Mouse (Mus musculus) hindbrain, embryonic 13.5 days (tissue): ENCODE results near the gene Nptn. TPM values are rescaled to one million over a fixed set of nuclear protein-coding genes. Genes with fewer than 3 reads are reported as not detected.
A peak's percentile ranks its signal among the peaks of the same experiment; 100 is the strongest.

Experiments used
- ATAC-seq: fragments of 200-750 bp; cut with Nextera tagmentation; 2 replicates; pipeline ENCODE4 v1.8.0; 2017; ENCODE audit warnings: moderate TSS enrichment; ENCODE audit not compliant: low FRiP score
- H3K27ac ChIP-seq: fragments of 300-500 bp; sonication (generic); 2 replicates; pipeline ENCODE4 v1.5.1; 2015; ENCODE audit warnings: inconsistent platforms, mild to moderate bottlenecking, moderate library complexity
- H3K27me3 ChIP-seq: fragments of 300-500 bp; sonication (generic); 2 replicates; pipeline ENCODE4 v1.6.1; 2015; ENCODE audit warnings: mild to moderate bottlenecking, inconsistent platforms
- H3K36me3 ChIP-seq: fragments of 300-500 bp; sonication (generic); 2 replicates; pipeline ENCODE4 v1.6.1; 2015; ENCODE audit warnings: mild to moderate bottlenecking, inconsistent platforms
- H3K4me1 ChIP-seq: fragments of 300-500 bp; sonication (generic); replicated peaks from 2 replicates; pipeline ENCODE4 v1.6.1; 2015; ENCODE audit warnings: inconsistent platforms
- H3K4me2 ChIP-seq: fragments of 300-500 bp; sonication (generic); 2 replicates; pipeline ENCODE4 v1.6.1; 2015; ENCODE audit warnings: inconsistent platforms, mild to moderate bottlenecking, moderate library complexity
- H3K4me3 ChIP-seq: fragments of 300-500 bp; sonication (generic); 2 replicates; pipeline ENCODE4 v1.5.1; 2015; ENCODE audit warnings: mild to moderate bottlenecking, inconsistent platforms
- H3K9ac ChIP-seq: fragments of 300-500 bp; sonication (generic); 2 replicates; pipeline ENCODE4 v1.6.1; 2015; ENCODE audit warnings: mild to moderate bottlenecking, inconsistent platforms
- H3K9me3 ChIP-seq: fragments of 300-500 bp; sonication (generic); 2 replicates; pipeline ENCODE4 v1.6.1; 2016; ENCODE audit warnings: inconsistent platforms
- WGBS: fragments of 180-500 bp; shearing (Covaris S2); methylation state at CpG from one replicate; pipeline ENCODE4 v1.1.7; 2015; 5-methylcytosine and 5-hydroxymethylcytosine counted together
- polyA plus RNA-seq: library from polyadenylated mRNA; unstranded; fragments of >200 nt; fragmentation: Nextera tagmentation; extraction: Ambion mirVana; gene quantifications from 2 replicates; pipeline ENCODE4 v1.2.1, GENCODE M21; 2015

The Nptn gene
- polyA plus RNA-seq: 140 and 144 TPM in 2 replicates

DNA sequence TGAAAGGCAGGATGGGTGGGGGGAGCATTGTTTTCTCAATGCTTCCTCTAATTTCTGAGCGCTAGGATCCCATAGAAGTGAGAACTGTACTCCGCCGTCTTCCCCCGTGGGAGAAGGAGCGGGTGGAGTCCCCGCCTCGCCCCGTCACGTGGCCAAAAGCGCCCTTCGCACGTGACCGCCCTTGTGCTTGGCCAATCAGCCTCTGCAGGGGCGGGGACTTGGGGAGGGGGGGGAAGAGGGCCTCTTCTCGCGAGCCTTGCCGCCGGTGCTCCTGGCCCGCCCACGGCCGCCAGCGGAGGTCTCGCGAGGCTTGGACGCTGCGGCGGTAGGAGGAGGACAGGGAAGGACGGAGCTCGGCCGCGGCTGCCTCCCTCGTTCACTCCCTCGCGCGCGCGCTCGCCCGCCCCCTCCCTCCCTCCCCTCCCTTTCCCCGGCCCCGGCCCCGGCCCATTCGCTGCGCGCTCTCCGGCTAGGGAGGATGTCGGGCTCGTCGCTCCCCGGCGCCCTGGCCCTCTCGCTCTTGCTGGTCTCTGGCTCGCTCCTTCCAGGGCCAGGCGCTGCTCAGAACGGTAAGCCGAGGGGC is at the start of gene Nptn:
TSS of gene Nptn (plus strand) at position 283 of the 583 bp plus-strand sequence.
- under 1% methylated on average over 36 of the region's 56 CpGs for WGBS
- peak; percentile 99 for ATAC-seq

DNA sequence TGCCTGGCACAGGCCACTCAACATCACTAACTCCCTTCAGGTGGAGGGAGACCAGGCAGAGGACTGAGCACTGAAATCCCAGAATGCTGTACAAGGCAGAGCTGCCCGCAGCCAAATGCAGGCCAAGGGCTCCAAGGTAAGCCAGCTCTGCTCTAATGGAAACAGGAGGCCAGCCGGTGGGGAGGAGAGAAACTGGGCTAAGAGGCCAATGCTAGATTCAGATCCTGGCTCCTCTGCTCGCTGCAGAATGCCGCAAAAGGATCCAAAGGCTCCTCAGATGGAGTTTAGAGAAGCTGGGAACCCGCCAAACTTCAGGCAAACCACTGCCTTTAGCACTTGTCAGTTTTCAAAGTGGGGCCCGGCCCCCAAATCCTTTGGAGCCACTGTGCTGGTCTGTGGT is 48.7 kb upstream of the Nptn start:
- 87% methylated on average over 6 of the region's 6 CpGs for WGBS
- ATAC-seq: no peak
- peaks cover 54% of the 10 kb centered on the region for H3K36me3 ChIP-seq

More for the DNA sequence above, at the start of gene Nptn:
- Histone ChIP-seq H3K9me3 (no peaks in the 10 kb centered on the region), H3K9ac (peak within 1 kb of the TSS; percentile 96), H3K27me3 (no peaks in the 10 kb centered on the region), H3K27ac (peak within 1 kb of the TSS; percentile 98), H3K4me2 (peak within 1 kb of the TSS; percentile 82), H3K36me3 (no peaks in the 10 kb centered on the region), H3K4me3 (peak within 1 kb of the TSS; percentile 89), H3K4me1 (peaks cover 21% of the 10 kb centered on the region)

DNA sequence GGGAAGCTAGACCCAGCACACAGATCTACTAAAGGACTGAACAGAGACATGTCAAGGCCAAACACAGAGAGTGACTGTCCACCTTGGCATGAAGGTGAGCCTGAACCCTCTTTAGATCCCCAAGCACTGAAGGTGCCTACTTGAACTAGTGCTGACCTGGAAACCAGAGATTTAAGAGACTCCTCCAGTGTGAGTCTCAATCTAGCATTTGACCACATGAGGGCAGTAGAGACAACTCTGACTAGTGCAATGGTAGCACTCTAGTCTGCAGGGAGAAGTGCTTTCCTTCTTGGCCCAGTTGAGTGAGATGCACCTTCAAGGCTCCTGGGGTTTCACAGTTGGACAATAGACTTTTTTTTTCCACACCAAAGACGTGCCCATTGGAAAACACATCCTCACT is 47.3 kb upstream of the Nptn start:
- Histone ChIP-seq H3K36me3 (peaks cover 50% of the 10 kb centered on the region), H3K4me2 (no peak overlapping the region), H3K27ac (no peak overlapping the region), H3K4me3 (no peak overlapping the region), H3K9ac (no peak overlapping the region), H3K27me3 (no peaks in the 10 kb centered on the region), H3K9me3 (no peaks in the 10 kb centered on the region), H3K4me1 (no peaks in the 10 kb centered on the region)
- 0 out of 2 replicates have a peak, but pooled peaks have one; percentile 24 for ATAC-seq
- WGBS: 38% methylated on average over 1 of the region's 1 CpGs

More for the DNA sequence above, 48.7 kb upstream of the Nptn start:
- Histone ChIP-seq H3K4me3 (no peak overlapping the region), H3K9ac (no peak overlapping the region), H3K27ac (no peak overlapping the region), H3K9me3 (no peaks in the 10 kb centered on the region), H3K27me3 (no peaks in the 10 kb centered on the region), H3K4me1 (no peaks in the 10 kb centered on the region), H3K4me2 (no peak overlapping the region)

DNA sequence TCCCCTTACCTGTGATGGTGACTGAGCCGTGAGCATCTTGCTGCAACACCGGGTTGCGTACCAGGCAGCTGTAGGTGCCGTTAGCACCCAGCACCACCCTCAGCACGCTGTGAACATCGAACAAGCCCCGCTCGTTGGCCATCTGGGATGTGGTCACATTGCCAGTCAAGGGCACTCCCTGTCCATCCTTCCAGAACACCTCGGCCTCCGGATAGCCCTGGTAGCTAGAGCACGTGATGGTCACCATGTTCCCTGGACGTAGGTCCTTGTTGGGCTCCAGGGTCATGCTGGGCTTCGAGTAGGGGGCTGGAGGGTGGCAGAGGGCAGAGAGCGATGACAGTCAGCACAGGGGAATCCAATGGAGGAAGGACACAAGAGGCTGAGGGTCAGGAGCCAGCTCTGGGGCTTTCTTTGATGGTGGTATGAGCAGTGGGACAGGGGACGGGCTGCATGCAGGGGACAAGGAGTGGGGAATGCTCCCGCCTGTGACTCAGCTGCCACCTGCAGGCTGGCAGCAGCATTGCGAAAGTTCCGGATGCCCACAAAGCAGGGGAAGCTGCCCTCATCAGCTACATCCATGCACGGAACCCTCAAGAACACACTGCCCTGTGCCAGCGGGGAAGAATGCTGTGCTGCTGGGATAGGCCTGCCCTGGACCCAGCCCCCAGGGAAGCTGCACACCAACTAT is 46.4 kb upstream of the Nptn start:
- Histone ChIP-seq H3K27me3 (no peaks in the 10 kb centered on the region), H3K9ac (no peak overlapping the region), H3K9me3 (no peaks in the 10 kb centered on the region), H3K4me2 (no peak overlapping the region), H3K27ac (no peak overlapping the region), H3K36me3 (peaks cover 46% of the 10 kb centered on the region), H3K4me1 (no peaks in the 10 kb centered on the region), H3K4me3 (no peak overlapping the region)
- WGBS: 78% methylated on average over 20 of the region's 20 CpGs
- ATAC-seq: 0 out of 2 replicates have a peak, but pooled peaks have one; percentile 31

DNA sequence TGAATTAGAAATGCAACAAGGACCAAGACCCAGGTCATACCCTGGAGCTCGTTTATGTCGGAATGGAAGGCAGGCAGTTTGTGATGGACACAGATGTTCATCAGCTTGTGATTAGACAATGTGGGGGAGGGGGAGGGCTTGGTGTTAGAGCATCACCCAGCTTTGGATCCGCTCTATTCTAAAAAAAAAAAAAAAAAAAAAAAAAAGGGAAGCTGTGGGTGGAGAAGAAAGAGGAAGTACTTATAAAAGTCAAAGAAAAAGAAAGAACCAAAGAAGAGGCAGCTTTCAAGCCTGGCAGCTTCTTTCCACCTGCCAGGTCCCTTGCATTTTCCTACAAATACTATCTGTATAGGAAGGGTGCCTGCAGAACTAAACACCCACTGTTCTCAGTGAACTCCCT is 44.3 kb upstream of the Nptn start:
- 83% methylated on average over 3 of the region's 3 CpGs for WGBS
- H3K4me2 ChIP-seq: no peak overlapping the region
- no peaks in the 10 kb centered on the region for H3K27me3 ChIP-seq
- H3K27ac ChIP-seq: no peak overlapping the region
- no peak overlapping the region for H3K9ac ChIP-seq
- H3K4me3 ChIP-seq: no peak overlapping the region
- ATAC-seq: no peak
- no peaks in the 10 kb centered on the region for H3K9me3 ChIP-seq
- peaks cover 34% of the 10 kb centered on the region for H3K36me3 ChIP-seq
- H3K4me1 ChIP-seq: peaks cover 17% of the 10 kb centered on the region

DNA sequence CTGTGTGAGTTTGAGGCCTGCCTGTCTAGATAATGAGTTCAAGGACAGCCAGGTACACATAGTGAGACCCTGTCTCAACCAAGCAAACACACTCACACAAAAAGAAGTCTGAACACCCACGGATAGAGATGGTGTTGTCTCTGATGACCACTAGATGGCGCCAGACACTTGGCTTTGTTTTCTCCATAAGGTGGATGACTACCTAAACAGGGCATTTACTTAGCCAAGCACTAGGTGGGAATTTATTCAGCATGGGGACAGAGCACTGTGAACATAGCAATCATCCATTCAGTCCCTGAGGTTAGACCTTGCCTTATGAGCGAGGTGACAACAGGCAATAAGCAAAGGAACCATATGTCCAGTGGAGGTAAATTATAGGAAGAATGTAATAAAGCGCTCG is 42.2 kb upstream of the Nptn start:
- WGBS: 52% methylated on average over 5 of the region's 5 CpGs
- Histone ChIP-seq H3K9ac (no peak overlapping the region), H3K4me3 (no peak overlapping the region), H3K4me2 (no peak overlapping the region), H3K4me1 (peaks cover 23% of the 10 kb centered on the region), H3K27me3 (no peaks in the 10 kb centered on the region), H3K36me3 (peaks cover 31% of the 10 kb centered on the region), H3K9me3 (no peaks in the 10 kb centered on the region), H3K27ac (no peak overlapping the region)
- ATAC-seq: peak; percentile 38; the same call in 1 of the 2 replicates

DNA sequence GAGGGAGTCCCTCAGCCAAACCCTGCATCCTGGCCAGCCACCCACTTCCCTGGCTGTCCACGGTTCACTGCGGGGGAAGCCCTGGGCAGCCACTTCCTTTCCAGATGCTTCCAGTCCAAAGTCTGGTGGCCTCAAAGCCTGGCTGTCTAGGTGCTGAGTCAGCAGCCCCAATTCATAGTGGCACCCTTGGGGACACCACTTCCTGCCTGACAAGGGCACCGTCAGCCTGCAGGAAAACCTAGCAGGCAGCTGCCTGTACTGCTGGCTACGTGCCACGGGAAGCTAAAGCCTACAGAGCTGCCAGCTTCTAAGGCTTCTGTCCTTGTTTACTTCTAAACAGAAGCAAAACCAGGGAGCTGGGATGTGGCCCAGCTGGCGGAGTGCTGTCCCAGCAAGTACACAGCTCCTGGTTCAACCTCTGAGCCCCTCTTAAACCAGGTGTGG is 40.1 kb upstream of the Nptn start:
- peak overlapping the region; percentile 55 for H3K27ac ChIP-seq
- peaks cover 32% of the 10 kb centered on the region for H3K4me1 ChIP-seq
- WGBS: 56% methylated on average over 6 of the region's 6 CpGs
- no peak for ATAC-seq
- H3K4me2 ChIP-seq: no peak overlapping the region
- H3K36me3 ChIP-seq: peaks cover 22% of the 10 kb centered on the region
- no peaks in the 10 kb centered on the region for H3K27me3 ChIP-seq
- peak overlapping the region; percentile 36; the same call in 1 of the 2 replicates for H3K9ac ChIP-seq
- H3K9me3 ChIP-seq: no peaks in the 10 kb centered on the region
- H3K4me3 ChIP-seq: no peak overlapping the region

DNA sequence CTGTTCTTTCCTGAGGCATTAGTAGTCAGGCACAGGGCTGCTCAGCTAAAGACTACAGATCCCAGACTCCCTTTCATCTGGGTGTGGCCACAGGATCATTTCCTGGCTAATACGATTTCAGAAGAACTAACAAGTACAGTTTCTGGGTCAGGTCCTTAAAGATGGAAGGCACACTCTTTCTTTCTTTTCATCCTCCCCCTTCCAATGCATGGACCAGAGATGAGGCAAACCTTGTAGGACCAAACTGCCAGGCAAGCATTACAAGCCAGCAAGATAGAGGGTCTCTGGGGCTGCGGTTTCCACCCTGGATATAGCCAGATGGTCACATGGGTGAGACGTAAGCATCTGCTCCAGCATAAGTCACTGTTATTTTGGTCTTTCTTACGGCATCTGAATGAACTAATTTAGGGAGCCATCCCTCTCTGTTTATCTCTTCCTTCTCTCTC is 37.1 kb upstream of the Nptn start:
- Histone ChIP-seq H3K27me3 (no peaks in the 10 kb centered on the region), H3K4me1 (peaks cover 59% of the 10 kb centered on the region), H3K4me2 (peak overlapping the region; percentile 23; the same call in 1 of the 2 replicates), H3K4me3 (0 out of 2 replicates have a peak overlapping the region, but pooled peaks have one; percentile 17), H3K9me3 (no peaks in the 10 kb centered on the region), H3K27ac (no peak overlapping the region; the same call in 1 of the 2 replicates), H3K36me3 (0 out of 2 replicates have a peak, but pooled peaks cover 3% of the 10 kb centered on the region), H3K9ac (peak overlapping the region; percentile 51; the same call in 1 of the 2 replicates)
- WGBS: 68% methylated on average over 4 of the region's 4 CpGs
- no peak for ATAC-seq

DNA sequence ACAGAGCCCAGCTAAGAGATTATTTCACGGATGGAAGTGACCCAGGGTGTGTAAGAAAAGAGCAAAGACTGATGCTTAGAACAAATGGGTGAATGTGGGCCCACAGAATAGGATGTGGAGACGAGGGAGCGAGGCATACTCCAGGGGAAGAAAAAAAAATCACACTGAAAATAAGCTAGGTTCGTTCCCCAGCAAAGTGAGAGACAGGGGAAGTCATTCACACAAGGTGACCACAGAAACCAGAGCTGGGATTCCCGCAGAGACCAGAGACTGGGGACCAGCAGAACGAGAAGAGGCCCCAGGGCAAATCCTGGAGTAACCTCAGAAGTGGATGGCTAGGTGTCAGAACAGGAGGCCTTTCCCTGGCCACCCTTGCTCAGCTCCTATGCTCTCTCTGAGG is 36.6 kb upstream of the Nptn start:
- H3K27me3 ChIP-seq: no peaks in the 10 kb centered on the region
- WGBS: 67% methylated on average over 6 of the region's 6 CpGs
- 0 out of 2 replicates have a peak, but pooled peaks cover 2% of the 10 kb centered on the region for H3K36me3 ChIP-seq
- H3K27ac ChIP-seq: no peak overlapping the region; the same call in 1 of the 2 replicates
- no peak for ATAC-seq
- no peak overlapping the region for H3K9ac ChIP-seq
- no peak overlapping the region for H3K4me2 ChIP-seq
- H3K4me1 ChIP-seq: peaks cover 60% of the 10 kb centered on the region
- H3K4me3 ChIP-seq: no peak overlapping the region
- H3K9me3 ChIP-seq: no peaks in the 10 kb centered on the region

DNA sequence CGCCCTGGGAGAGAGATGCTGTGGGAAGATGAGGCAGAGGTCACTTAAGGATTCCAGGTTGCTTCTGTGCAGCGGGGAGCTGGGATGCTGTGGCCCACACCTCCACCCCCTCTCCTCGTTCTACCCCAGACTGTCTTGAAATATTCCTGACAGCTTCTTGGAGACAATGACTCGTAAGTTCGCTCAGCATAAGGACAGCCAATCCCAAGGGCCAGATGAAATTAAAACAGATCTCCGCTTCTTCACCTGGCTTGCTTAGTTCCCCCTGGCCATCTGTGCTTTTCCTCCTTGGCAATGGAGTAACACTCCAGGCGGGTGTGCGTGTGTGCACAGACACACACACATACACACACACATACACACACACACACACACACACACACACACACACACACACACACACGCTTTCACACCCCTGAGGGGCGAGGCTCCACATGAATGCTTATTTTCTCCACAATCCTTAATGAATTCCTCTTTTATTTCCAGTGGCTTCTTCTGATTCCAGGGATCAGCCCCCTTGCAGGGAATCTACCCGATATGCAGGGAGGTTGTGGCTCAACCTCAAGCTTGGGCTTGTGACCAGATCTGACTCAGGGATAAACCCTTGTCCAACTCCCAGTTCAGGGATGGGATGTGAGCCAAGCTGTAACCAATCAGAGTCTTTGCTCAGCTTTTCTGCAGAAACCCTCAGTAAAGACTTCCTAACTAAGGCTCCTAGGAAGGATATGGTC is 35.2 kb upstream of the Nptn start:
- Histone ChIP-seq H3K4me1 (peaks cover 55% of the 10 kb centered on the region), H3K4me3 (no peak overlapping the region), H3K27me3 (no peaks in the 10 kb centered on the region), H3K9me3 (no peaks in the 10 kb centered on the region), H3K9ac (no peak overlapping the region), H3K4me2 (no peak overlapping the region), H3K27ac (no peak overlapping the region; the same call in 1 of the 2 replicates), H3K36me3 (no peaks in the 10 kb centered on the region)
- no peak for ATAC-seq
- 78% methylated on average over 11 of the region's 11 CpGs for WGBS

DNA sequence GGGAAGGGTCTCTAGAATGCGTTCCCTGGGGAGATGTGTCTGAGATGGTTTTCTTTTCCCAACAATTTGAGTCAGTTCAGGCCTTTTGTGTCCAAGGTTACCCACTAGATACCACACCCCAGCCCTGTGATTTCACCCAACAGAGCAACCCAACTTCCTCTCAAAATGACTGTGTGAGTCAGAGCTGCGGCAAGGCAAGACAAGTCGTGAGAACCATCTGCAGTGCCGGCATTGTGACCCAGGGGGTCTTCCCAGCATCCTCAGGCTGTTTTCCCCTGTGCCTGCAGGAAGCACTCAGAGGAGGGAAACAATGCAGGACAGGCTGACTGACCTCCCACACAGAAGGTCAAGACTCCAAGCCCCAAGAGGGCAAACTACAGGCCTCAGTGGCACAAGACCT is 33.1 kb upstream of the Nptn start:
- no peaks in the 10 kb centered on the region for H3K27me3 ChIP-seq
- 46% methylated on average over 4 of the region's 4 CpGs for WGBS
- no peak overlapping the region for H3K4me3 ChIP-seq
- H3K4me2 ChIP-seq: no peak overlapping the region
- peaks cover 62% of the 10 kb centered on the region for H3K4me1 ChIP-seq
- no peak for ATAC-seq
- no peaks in the 10 kb centered on the region for H3K36me3 ChIP-seq
- no peak overlapping the region for H3K27ac ChIP-seq
- H3K9me3 ChIP-seq: no peaks in the 10 kb centered on the region
- H3K9ac ChIP-seq: 0 out of 2 replicates have a peak overlapping the region, but pooled peaks have one; percentile 39

DNA sequence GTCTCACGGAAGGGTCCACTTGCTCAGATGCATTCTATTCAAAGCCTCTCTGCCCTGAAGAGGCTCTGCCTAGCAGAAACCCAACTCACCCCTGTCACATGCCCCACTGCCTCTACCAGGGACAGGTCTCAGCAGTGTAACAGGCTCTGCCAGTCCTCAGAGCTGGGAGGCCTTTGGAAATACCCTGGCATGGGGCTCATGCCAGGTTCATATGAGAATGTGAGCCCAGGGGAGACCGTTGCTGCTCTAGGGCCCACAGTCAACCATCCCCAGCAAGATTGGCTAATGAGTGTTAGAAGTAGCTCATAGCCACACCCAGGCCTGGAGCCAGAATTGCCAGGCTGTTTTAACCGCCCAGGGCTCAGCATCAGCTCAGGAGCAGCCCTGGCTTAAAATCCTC is 32.3 kb upstream of the Nptn start:
- peak overlapping the region; percentile 12; the same call in 1 of the 2 replicates for H3K27ac ChIP-seq
- H3K4me3 ChIP-seq: no peak overlapping the region
- no peak overlapping the region for H3K9ac ChIP-seq
- H3K4me2 ChIP-seq: no peak overlapping the region
- no peaks in the 10 kb centered on the region for H3K9me3 ChIP-seq
- no peaks in the 10 kb centered on the region for H3K36me3 ChIP-seq
- no peak for ATAC-seq
- 88% methylated on average over 3 of the region's 3 CpGs for WGBS
- H3K4me1 ChIP-seq: peaks cover 69% of the 10 kb centered on the region
- no peaks in the 10 kb centered on the region for H3K27me3 ChIP-seq
